Mouse (Mus musculus) adrenal gland, adult 2 months (tissue): Measurements from ENCODE around the gene Cyb561d2. TPM values are rescaled to one million over a fixed set of nuclear protein-coding genes. Genes with fewer than 3 reads are reported as not detected.

Experiments used
- DNase-seq: peaks from one replicate; pipeline ENCODE4 v3.0.0; 2021
- polyA plus RNA-seq: library from polyadenylated mRNA; depleted of rRNA; stranded (reverse); fragments of >200 nt; gene quantifications from 2 replicates; pipeline ENCODE4 v1.2.3, GENCODE M21; 2012; rRNA removed
- total RNA-seq, 2 experiments: library from RNA; stranded (reverse); gene quantifications; 2 replicates each; pipeline ENCODE4 v1.2.3; 2021

Gene Cyb561d2
- total and polyA plus RNA-seq, 3 experiments, result 14.6 to 68.0 (median 22.0) TPM

GRCm38 (mm10) chr9:107521711-107522399, 20.1 kb downstream of the Cyb561d2 start:
- peak; percentile 63 for DNase-seq

DNA sequence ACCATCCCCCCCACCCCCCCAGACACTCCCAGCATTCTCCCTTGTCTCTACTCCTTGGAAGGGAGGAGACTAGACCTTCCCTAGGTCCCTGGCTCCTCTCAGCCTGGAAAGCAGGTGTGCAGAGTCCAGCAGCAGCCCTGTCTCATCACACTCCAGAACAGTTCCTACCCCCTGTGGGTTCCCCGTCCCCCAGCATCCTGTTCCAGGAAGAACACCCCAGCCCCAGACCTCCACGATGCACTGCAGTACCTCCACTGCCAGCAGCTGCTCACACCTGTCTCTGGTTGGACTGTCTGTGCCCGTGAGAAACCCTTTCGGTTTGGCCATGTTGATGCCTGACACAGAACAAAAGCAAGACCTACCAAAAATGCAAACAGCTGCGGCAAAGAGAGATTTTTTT, 20.8 kb downstream of the Cyb561d2 start:
- DNase-seq, result no peak

- no peak for DNase-seq
Observed at GRCm38 (mm10) chr9:107520331-107520730, 21.7 kb downstream of the Cyb561d2 start.

DNA sequence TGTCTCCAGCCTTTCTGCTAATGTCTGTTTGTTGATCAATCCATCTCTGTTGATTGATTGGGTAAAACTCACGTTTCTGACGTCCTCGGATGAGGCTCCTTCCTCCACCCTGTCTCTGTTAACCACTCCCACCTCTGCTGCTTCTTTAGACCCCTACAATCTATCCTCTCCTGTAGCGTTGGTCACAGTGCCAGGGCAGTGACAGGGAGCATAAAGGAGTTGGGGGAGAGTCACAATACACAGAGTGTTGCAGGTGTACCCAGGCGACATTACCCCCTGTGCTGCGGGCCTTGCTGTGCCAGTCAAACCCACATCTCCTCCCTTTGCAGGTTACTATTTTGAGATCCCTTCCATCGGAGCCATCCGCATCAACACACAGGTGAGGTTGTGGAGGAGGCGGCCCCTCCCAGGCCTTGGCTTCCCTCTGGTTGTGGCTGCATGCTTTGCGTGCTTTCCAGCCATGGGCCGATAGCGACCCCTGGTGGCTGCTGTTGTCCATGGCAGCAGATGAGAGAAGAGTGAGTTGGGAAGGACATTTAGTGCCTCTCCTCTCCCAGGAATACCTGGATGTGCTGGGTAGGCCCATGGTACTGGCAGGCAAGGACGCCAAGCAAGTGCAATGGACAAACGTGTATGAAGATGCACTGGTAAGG, 27.6 kb downstream of the Cyb561d2 start:
- peak; percentile 80 for DNase-seq

DNA sequence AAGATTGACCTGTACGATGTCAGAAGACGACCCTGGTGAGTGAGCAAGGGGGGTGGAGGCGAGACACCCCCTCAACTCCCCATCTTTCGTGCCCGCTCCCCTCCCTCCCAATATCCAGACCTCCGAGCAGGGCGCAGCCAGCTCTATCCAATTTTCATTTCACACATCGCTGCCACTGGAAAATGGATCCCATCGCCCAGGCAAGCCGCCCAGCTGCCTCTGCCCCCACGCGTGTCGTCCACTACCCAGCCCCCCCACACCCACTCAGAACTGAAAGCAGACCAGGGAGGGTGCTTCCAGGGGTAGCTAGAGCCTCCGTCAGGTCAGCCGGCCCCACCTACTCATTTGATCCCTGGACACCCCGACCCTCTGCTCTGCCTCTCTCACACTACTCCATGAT, 29.7 kb downstream of the Cyb561d2 start:
- no peak for DNase-seq

- DNase-seq, result no peak
Observed at GRCm38 (mm10) chr9:107511436-107511835, 30.6 kb downstream of the Cyb561d2 start.

DNA sequence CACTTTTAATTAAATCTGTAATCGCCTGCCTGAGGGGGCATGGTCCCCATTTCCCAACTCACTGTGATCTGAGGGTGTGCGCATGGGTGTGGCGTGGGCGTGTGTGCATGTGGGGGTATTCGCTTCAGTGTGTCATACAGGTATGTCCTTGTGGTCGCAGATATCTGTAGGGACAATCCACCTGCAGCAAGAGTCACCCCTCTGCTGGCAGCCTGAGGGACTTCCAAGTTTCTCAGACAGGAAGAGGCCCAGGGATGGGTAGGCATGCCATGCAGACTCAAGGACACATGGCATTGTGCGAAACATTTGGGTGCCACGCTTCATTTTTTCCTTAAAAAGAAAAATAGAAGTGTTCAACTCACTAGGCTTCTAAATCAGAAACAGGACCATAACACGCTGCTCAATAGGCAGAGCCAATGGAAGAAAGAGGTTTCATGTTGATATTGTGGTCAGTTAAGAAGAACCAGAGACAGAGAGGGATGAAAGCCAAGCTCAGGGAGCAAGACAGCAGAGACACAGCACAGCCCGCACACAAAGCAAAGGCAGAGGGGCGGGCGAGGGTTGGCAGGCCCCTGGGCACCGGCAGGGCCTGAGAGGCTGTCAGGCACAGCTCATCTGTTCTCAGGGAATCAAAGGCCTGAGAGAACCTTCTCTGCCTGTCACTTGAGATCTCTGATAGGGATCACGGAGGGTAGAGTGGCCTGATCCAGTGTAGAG, 31.5 kb downstream of the Cyb561d2 start:
- DNase-seq, result no peak

DNA sequence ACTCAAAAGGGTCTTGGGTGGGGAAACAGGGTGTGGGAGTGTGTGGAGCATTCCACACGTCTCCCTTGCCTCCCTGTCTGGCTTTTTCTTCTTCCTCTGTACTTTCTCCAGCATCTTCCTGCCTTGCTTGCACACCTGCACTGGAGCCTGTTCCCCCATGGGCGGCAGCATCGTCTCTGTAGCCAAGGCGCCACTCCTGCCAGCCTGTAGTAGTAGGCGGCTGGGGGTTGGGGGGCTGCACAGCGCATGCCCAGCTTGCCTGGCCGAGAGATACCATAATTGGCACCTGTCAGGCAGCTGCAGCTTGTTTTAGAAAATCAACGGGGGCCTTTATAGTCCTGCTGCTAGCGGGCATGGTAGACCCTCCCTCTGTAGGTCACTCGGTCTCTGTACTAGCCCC, 33.7 kb downstream of the Cyb561d2 start:
- no peak for DNase-seq

DNA sequence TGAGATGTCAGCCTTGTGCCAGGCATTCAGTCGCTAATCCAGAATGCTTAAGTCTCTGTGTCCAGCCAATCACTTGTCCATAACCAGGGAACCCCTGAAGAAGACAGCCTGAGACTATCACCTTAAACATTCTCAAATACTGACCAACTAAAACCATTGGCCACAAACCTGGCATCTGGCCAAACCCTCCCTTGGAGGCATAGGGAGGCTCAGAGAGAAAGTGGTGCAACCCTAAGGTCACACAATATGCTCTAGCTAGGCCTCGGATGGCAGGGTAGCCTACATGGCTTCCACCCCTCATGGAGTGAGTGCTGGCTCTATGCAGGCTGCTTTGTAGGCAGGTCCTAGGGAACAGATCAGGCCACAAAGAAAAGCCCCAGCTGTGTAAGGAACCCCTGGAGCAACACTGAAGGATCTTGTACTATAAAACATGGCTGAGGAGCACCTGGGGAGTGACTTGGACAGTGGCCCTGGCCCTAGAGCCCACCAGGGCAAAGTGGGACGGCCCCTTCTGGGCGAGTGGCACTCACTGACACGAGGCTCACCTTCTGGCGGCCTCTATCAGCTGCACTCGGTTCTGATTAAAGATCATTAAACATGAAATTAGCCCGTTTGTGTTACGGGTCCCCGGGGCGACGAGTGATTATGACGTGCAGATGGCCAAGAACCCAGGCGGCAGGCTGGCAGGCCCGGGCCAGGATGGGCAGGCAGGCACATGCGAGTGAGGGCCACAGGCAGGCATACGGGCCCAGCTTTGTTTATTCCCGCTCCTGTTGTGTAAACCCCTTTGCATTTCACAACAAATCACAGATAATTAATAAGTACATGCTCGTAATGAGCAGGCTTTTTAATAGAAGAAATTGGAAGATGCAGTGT, 37.1 kb downstream of the Cyb561d2 start:
- no peak for DNase-seq

GRCm38 (mm10) chr9:107502131-107502846, 39.7 kb downstream of the Cyb561d2 start:
- no peak for DNase-seq

DNA sequence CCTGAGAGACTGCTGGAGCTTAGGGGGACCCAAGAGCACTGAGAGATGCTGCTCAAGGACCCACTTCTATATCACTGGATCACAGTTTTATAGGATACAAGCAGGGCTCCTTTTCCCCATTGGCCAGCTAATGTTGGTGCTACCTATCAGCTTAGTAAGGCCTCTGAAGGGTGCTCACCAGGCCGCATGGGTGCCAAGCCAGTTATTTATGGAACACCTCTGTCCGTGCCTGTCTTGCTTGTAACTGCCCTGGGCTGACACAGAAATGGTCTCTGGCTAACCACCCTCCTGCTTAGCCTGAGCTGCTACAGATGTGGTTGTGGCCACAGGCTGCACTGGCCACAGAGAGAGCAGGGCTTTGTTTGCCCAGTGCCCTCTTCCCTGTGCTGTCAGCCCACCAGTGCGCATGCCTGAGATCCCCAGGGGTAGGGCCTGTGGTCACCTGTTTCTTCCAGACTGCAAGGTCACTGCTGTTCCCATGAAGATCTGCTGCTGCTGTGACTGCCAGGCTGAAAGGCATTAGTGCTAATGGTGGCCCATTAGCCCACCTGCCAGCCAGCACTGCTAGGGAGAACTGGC, 41.2 kb downstream of the Cyb561d2 start:
- no peak for DNase-seq

GRCm38 (mm10) chr9:107496359-107496758, 45.6 kb downstream of the Cyb561d2 start:
- no peak for DNase-seq

GRCm38 (mm10) chr9:107494238-107494637, 47.8 kb downstream of the Cyb561d2 start:
- DNase-seq, result no peak

DNA sequence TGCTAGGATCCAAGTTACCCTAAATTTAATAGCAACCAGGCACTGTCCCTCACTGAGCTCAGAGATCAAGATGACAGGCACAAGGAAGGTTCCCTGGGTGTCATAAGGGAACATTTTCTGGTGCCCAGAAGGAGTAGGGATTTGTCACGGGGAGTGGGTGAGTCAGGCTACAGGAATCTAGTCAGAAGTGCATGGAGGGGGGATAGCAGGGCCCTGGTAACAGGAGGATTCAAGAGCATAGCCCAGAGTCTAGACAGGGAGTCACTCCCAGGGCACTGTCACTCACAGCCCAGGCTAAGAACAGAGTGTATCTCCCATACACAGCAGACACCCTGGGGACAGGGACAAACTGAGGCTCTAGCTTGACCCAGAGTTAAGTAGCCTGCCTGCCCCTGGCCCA, 48.5 kb downstream of the Cyb561d2 start:
- no peak for DNase-seq

DNA sequence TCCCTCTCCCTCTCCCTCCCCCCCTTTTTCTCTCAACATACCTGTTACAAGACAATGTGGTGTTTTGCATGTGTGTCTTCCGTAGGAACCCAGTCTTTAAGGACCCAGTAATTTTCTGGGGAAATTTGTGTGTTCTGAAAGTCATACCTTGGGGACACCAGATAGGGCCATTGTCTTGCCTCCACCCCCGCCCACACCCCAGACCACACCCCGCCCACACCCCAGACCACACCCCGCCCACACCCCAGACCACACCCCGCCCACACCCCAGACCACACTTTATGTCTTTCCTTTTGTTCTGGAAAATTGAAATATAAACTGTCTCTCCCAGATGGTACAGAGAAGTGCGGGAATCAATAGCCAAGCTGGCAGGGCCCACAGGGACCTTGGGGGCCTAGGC, 51.4 kb downstream of the Cyb561d2 start:
- DNase-seq, result no peak

DNA sequence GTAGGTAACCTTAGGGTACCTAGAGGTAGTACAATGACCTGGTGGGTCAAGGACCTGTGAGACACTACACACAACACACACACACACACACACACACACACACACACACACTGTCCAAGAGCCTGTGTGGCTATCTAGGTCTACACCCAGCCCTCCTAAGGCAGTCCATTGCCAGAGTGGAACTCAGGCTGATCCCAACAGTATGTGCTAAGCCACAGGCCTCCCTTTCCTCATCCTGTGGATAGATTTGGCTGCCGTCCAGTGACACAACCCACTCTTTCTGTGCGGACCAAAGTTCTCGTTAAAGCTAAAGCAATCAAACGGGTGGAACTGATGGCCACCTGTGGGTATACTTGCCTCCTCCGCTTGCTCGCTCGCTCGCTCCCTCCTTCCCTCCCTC, 51.8 kb downstream of the Cyb561d2 start:
- no peak for DNase-seq

Other genes starting within 250 kb of the Cyb561d2 start
- 10 to 100 TPM; 13.9 to 18.6 TPM for gene Cish, start 246.2 kb downstream of the Cyb561d2 start, total RNA-seq
- gene Cish, start 246.2 kb downstream of the Cyb561d2 start, polyA plus RNA-seq, result 33.3 and 34.8 TPM in 2 replicates
- 10 to 100 TPM; 17.5 to 17.7 TPM for gene Hemk1, start 203.8 kb downstream of the Cyb561d2 start, total RNA-seq
- gene Hemk1, start 203.8 kb downstream of the Cyb561d2 start, polyA plus RNA-seq, result 23.5 and 25.5 TPM in 2 replicates
- gene 6430571L13Rik, start 201.6 kb downstream of the Cyb561d2 start, total RNA-seq, result 1 to 10 TPM in 1 of 2 experiments, under 1 TPM in 1; 0.69 to 1.9 TPM
- gene 6430571L13Rik, start 201.6 kb downstream of the Cyb561d2 start, polyA plus RNA-seq, result 1.3 and 1.4 TPM in 2 replicates
- 1 to 10 TPM; 6.9 to 7.1 TPM for gene Cacna2d2, start 142.6 kb downstream of the Cyb561d2 start, total RNA-seq
- gene Cacna2d2, start 142.6 kb downstream of the Cyb561d2 start, polyA plus RNA-seq, result 12.1 and 14.7 TPM in 2 replicates
- 10 to 100 TPM; 43.2 to 48.1 TPM for gene Tmem115, start 8.2 kb downstream of the Cyb561d2 start, total RNA-seq
- 84.2 and 96.5 TPM in 2 replicates for gene Tmem115, start 8.2 kb downstream of the Cyb561d2 start, polyA plus RNA-seq
- 10 to 100 TPM; 27.9 to 31.5 TPM for gene Nprl2, start within 50 bp of the Cyb561d2 start, total RNA-seq
- gene Nprl2, start within 50 bp of the Cyb561d2 start, polyA plus RNA-seq, result 24.2 and 31.9 TPM in 2 replicates
- gene Zmynd10, start 5.1 kb upstream of the Cyb561d2 start, total RNA-seq, result under 1 TPM; 0.45 to 0.52 TPM
- gene Zmynd10, start 5.1 kb upstream of the Cyb561d2 start, polyA plus RNA-seq, result 0.37 and 0.61 TPM in 2 replicates
- gene Rassf1, start 9.4 kb upstream of the Cyb561d2 start, total RNA-seq, result 10 to 100 TPM; 15.5 to 18.6 TPM
- 15.3 and 16.7 TPM in 2 replicates for gene Rassf1, start 9.4 kb upstream of the Cyb561d2 start, polyA plus RNA-seq
- gene Tusc2, start 21.1 kb upstream of the Cyb561d2 start, total RNA-seq, result 10 to 100 TPM; 52.2 to 57.5 TPM
- 88.2 and 94.1 TPM in 2 replicates for gene Tusc2, start 21.1 kb upstream of the Cyb561d2 start, polyA plus RNA-seq
- gene Hyal2, start 25.8 kb upstream of the Cyb561d2 start, total RNA-seq, result 10 to 100 TPM; 36.8 to 52.8 TPM
- 92.1 and 102 TPM in 2 replicates for gene Hyal2, start 25.8 kb upstream of the Cyb561d2 start, polyA plus RNA-seq
- 10 to 100 TPM; 13.7 to 15.2 TPM for gene Hyal1, start 34.7 kb upstream of the Cyb561d2 start, total RNA-seq
- gene Hyal1, start 34.7 kb upstream of the Cyb561d2 start, polyA plus RNA-seq, result 6.3 and 7.0 TPM in 2 replicates
- 10 to 100 TPM; 15.9 to 19.2 TPM for gene Naa80, start 36.7 kb upstream of the Cyb561d2 start, total RNA-seq
- gene Naa80, start 36.7 kb upstream of the Cyb561d2 start, polyA plus RNA-seq, result 111 TPM in 2 replicates
- 1 to 10 TPM; 1.3 to 1.4 TPM for gene Hyal3, start 38.6 kb upstream of the Cyb561d2 start, total RNA-seq
- 1.8 and 2.2 TPM in 2 replicates for gene Hyal3, start 38.6 kb upstream of the Cyb561d2 start, polyA plus RNA-seq
- gene Ifrd2, start 45.4 kb upstream of the Cyb561d2 start, total RNA-seq, result 10 to 100 TPM; 36.0 to 41.7 TPM
- gene Ifrd2, start 45.4 kb upstream of the Cyb561d2 start, polyA plus RNA-seq, result 67.3 and 80.0 TPM in 2 replicates
- gene Sema3b, start 67.0 kb upstream of the Cyb561d2 start, total RNA-seq, result 1 to 10 TPM; 3.7 to 4.1 TPM
- 8.3 and 10.4 TPM in 2 replicates for gene Sema3b, start 67.0 kb upstream of the Cyb561d2 start, polyA plus RNA-seq
- 100 to 1,000 TPM; 198 to 278 TPM for gene Gnai2, start 93.2 kb upstream of the Cyb561d2 start, total RNA-seq
- gene Gnai2, start 93.2 kb upstream of the Cyb561d2 start, polyA plus RNA-seq, result 330 and 345 TPM in 2 replicates
- gene Slc38a3, start 127.3 kb upstream of the Cyb561d2 start, total RNA-seq, result 1 to 10 TPM in 1 of 2 experiments, under 1 TPM in 1; 0.48 to 2.7 TPM
- gene Slc38a3, start 127.3 kb upstream of the Cyb561d2 start, polyA plus RNA-seq, result 1.7 and 4.1 TPM in 2 replicates
- under 1 TPM in 1 of 2 experiments, not detected in 1; 0.37 TPM for gene Gnat1, start 137.5 kb upstream of the Cyb561d2 start, total RNA-seq
- gene Gnat1, start 137.5 kb upstream of the Cyb561d2 start, polyA plus RNA-seq, result 0.10 and 0.16 TPM in 2 replicates
- gene Sema3f, start 168.3 kb upstream of the Cyb561d2 start, total RNA-seq, result 10 to 100 TPM; 27.2 to 34.8 TPM
- 95.1 and 106 TPM in 2 replicates for gene Sema3f, start 168.3 kb upstream of the Cyb561d2 start, polyA plus RNA-seq
- gene Rbm5, start 228.8 kb upstream of the Cyb561d2 start, total RNA-seq, result 100 to 1,000 TPM in 1 of 2 experiments, 10 to 100 TPM in 1; 67.1 to 124 TPM
- 61.7 and 67.8 TPM in 2 replicates for gene Rbm5, start 228.8 kb upstream of the Cyb561d2 start, polyA plus RNA-seq